Mouse (Mus musculus): ENCODE data around the gene Nol12.

- TF ChIP-seq CTCF (IDR thresholded peaks at IDR 0.05; ENCODE audit: low read depth, low read length) (no peak), GATA2 (IDR thresholded peaks at IDR 0.05; ENCODE audit: borderline replicate concordance, low read depth, low read length) (no peak)
Measured at GRCm38 (mm10) chr15:78898507-78899001, 36.2 kb upstream of the Nol12 start.

All from G1E (cell line).